Mouse (Mus musculus): ENCODE measurements at regions not wholly inside any gene's neighbourhood (a gene's known extent, or its start where the extent isn't known, plus 50 kb on each side); places are given as distances from the start of the nearest gene placed in this dataset.
A peak's percentile ranks its signal among the peaks of the same experiment; 100 is the strongest.

- WGBS: 11% methylated on average over 7 of the region's 7 CpGs
- DNase-seq: peak; percentile 82
These were observed 434.5 kb downstream of the Tns3 start for GRCm38 (mm10) chr11:8229787-8230186.

DNA sequence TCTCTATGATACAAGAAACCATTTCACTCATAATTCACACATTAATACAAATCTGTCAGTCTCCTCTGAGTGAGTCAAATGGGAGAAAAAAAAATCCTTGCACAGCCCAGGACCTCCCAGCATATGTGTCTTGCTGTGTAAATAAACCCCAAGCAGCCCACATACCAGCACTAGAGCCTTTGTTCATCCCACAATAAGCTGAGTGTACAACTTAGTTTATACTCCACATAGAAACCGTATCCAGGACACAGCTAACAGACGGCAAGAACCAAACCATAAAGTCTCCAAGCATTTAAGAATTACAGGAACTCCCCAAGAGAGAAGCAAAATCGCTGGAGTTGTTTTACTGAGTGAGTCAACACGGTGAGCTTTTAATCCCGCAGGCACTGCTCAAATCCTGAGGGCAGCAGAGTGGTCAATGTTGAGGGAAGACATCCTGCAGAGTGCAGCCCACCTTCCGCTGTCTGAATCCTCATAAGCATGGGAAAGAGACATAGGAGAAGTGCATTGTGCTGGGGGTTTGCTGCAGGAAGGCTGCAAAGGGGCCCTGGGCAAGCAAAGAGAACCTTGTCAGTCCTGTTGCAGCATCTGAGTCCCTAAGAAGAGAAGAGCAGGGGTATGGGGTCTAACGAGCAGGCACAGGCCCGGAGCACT lies 436.4 kb downstream of the Tns3 start:
- no peak for TF ChIP-seq CTCF (conservative IDR thresholded peaks at IDR 0.05; ENCODE audit: insufficient read depth, insufficient read length, low read depth, low read length)
- no peak for TF ChIP-seq POLR2A (IDR thresholded peaks at IDR 0.05; ENCODE audit: low read depth, low read length)
- no peaks in the 10 kb centered on the region for H3K27me3 ChIP-seq (replicated peaks; ENCODE audit: control insufficient read depth, insufficient read depth, low read length)
- H3K36me3 ChIP-seq (ENCODE audit: control insufficient read depth, insufficient read depth, low read length): no peaks in the 10 kb centered on the region
- H3K4me3 ChIP-seq (ENCODE audit: insufficient read depth, low read depth, low read length): no peak overlapping the region
- H3K4me1 ChIP-seq (ENCODE audit: control insufficient read depth, insufficient read depth, low read length): no peaks in the 10 kb centered on the region
- DNase-seq: no peak
- WGBS: 65% methylated on average over 8 of the region's 8 CpGs
- H3K27ac ChIP-seq (ENCODE audit: insufficient read depth, low read depth, low read length): no peak overlapping the region

More at GRCm38 (mm10) chr11:8229787-8230186, 434.5 kb downstream of the Tns3 start:
- Histone ChIP-seq H3K4me1 (ENCODE audit: control insufficient read depth, insufficient read depth, low read length) (no peaks in the 10 kb centered on the region), H3K4me3 (ENCODE audit: insufficient read depth, low read depth, low read length) (no peak overlapping the region), H3K27me3 (replicated peaks; ENCODE audit: control insufficient read depth, insufficient read depth, low read length) (no peaks in the 10 kb centered on the region), H3K36me3 (ENCODE audit: control insufficient read depth, insufficient read depth, low read length) (no peaks in the 10 kb centered on the region), H3K27ac (ENCODE audit: insufficient read depth, low read depth, low read length) (0 out of 2 replicates have a peak overlapping the region, but pooled peaks have one; percentile 40)
- TF ChIP-seq CTCF (conservative IDR thresholded peaks at IDR 0.05; ENCODE audit: insufficient read depth, insufficient read length, low read depth, low read length) (no peak), POLR2A (IDR thresholded peaks at IDR 0.05; ENCODE audit: low read depth, low read length) (no peak)

DNA sequence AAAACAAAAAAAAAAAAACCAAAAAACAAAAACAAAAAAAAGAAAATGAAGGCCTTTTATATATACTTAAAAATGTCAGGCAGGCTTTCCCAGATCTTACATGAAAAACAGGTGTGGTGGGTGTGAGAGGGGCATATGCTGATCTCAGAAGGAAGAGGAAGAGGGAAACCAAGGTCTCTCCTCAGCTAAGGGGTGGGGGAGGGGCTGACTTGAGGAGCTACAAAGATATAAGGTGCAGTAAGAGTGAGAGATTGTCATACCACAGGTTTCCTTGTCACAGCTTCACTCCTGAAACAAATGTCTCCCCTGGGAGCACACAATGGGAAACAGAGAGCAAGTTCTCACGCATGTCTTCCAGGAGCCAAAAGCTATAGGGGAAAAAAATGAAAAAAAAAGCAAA lies 440.0 kb downstream of the Tns3 start:
- no peak for TF ChIP-seq CTCF (conservative IDR thresholded peaks at IDR 0.05; ENCODE audit: insufficient read depth, insufficient read length, low read depth, low read length)
- TF ChIP-seq POLR2A (IDR thresholded peaks at IDR 0.05; ENCODE audit: low read depth, low read length): no peak
- no peaks in the 10 kb centered on the region for H3K4me1 ChIP-seq (ENCODE audit: control insufficient read depth, insufficient read depth, low read length)
- H3K4me3 ChIP-seq (ENCODE audit: insufficient read depth, low read depth, low read length): no peak overlapping the region
- no peak for DNase-seq
- H3K36me3 ChIP-seq (ENCODE audit: control insufficient read depth, insufficient read depth, low read length): no peaks in the 10 kb centered on the region
- H3K27ac ChIP-seq (ENCODE audit: insufficient read depth, low read depth, low read length): no peak overlapping the region
- 73% methylated on average over 1 of the region's 1 CpGs for WGBS
- H3K27me3 ChIP-seq (replicated peaks; ENCODE audit: control insufficient read depth, insufficient read depth, low read length): no peaks in the 10 kb centered on the region

GRCm38 (mm10) chr11:8220618-8221017 lies 443.7 kb downstream of the Tns3 start:
- DNase-seq: no peak
- Histone ChIP-seq H3K4me3 (ENCODE audit: insufficient read depth, low read depth, low read length) (no peak overlapping the region), H3K4me1 (ENCODE audit: control insufficient read depth, insufficient read depth, low read length) (no peaks in the 10 kb centered on the region), H3K27ac (ENCODE audit: insufficient read depth, low read depth, low read length) (no peak overlapping the region), H3K36me3 (ENCODE audit: control insufficient read depth, insufficient read depth, low read length) (no peaks in the 10 kb centered on the region), H3K27me3 (replicated peaks; ENCODE audit: control insufficient read depth, insufficient read depth, low read length) (no peaks in the 10 kb centered on the region)
- TF ChIP-seq POLR2A (IDR thresholded peaks at IDR 0.05; ENCODE audit: low read depth, low read length): no peak
- no peak for TF ChIP-seq CTCF (conservative IDR thresholded peaks at IDR 0.05; ENCODE audit: insufficient read depth, insufficient read length, low read depth, low read length)
- WGBS: 57% methylated on average over 3 of the region's 3 CpGs

GRCm38 (mm10) chr11:8219911-8220310 lies 444.4 kb downstream of the Tns3 start:
- WGBS: 50% methylated on average over 6 of the region's 6 CpGs
- Histone ChIP-seq H3K27ac (ENCODE audit: insufficient read depth, low read depth, low read length) (no peak overlapping the region), H3K4me3 (ENCODE audit: insufficient read depth, low read depth, low read length) (no peak overlapping the region), H3K27me3 (replicated peaks; ENCODE audit: control insufficient read depth, insufficient read depth, low read length) (no peaks in the 10 kb centered on the region), H3K36me3 (ENCODE audit: control insufficient read depth, insufficient read depth, low read length) (no peaks in the 10 kb centered on the region), H3K4me1 (ENCODE audit: control insufficient read depth, insufficient read depth, low read length) (no peaks in the 10 kb centered on the region)
- peak; percentile 63 for DNase-seq
- TF ChIP-seq CTCF (conservative IDR thresholded peaks at IDR 0.05; ENCODE audit: insufficient read depth, insufficient read length, low read depth, low read length): no peak
- TF ChIP-seq POLR2A (IDR thresholded peaks at IDR 0.05; ENCODE audit: low read depth, low read length): no peak

DNA sequence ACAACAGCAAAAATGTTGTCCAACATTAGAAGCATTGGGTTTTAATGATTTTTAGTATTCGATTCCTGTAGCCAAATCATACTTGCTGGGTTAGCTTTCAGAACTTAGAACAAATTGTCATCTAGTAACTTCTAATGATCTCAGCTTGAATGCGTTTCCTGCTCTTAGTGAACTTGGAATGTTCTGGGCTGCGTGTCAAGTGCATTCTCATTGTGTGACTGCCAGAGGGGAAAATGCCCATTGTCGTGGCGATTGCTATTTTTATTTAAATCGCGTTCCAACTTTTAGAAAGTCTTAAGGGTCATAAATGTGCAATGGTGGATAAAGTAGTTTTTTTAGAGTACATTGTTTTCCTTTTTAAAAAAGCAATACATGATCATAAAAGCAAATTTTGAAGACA lies 448.7 kb downstream of the Tns3 start:
- no peaks in the 10 kb centered on the region for H3K4me1 ChIP-seq (ENCODE audit: control insufficient read depth, insufficient read depth, low read length)
- H3K27ac ChIP-seq (ENCODE audit: insufficient read depth, low read depth, low read length): peak overlapping the region; percentile 50; the same call in 1 of the 2 replicates
- 0 out of 2 replicates have a peak, but pooled peaks cover 1% of the 10 kb centered on the region for H3K27me3 ChIP-seq (replicated peaks; ENCODE audit: control insufficient read depth, insufficient read depth, low read length)
- 50% methylated on average over 7 of the region's 7 CpGs for WGBS
- no peak overlapping the region for H3K4me3 ChIP-seq (ENCODE audit: insufficient read depth, low read depth, low read length)
- peak; percentile 86 for DNase-seq
- no peak for TF ChIP-seq POLR2A (IDR thresholded peaks at IDR 0.05; ENCODE audit: low read depth, low read length)
- TF ChIP-seq CTCF (conservative IDR thresholded peaks at IDR 0.05; ENCODE audit: insufficient read depth, insufficient read length, low read depth, low read length): no peak
- no peaks in the 10 kb centered on the region for H3K36me3 ChIP-seq (ENCODE audit: control insufficient read depth, insufficient read depth, low read length)

GRCm38 (mm10) chr11:8214305-8214903 lies 449.9 kb downstream of the Tns3 start:
- 0 out of 2 replicates have a peak, but pooled peaks cover 1% of the 10 kb centered on the region for H3K27me3 ChIP-seq (replicated peaks; ENCODE audit: control insufficient read depth, insufficient read depth, low read length)
- DNase-seq: peak; percentile 35
- H3K36me3 ChIP-seq (ENCODE audit: control insufficient read depth, insufficient read depth, low read length): no peaks in the 10 kb centered on the region
- TF ChIP-seq CTCF (conservative IDR thresholded peaks at IDR 0.05; ENCODE audit: insufficient read depth, insufficient read length, low read depth, low read length) (no peak), POLR2A (IDR thresholded peaks at IDR 0.05; ENCODE audit: low read depth, low read length) (no peak)
- no peaks in the 10 kb centered on the region for H3K4me1 ChIP-seq (ENCODE audit: control insufficient read depth, insufficient read depth, low read length)
- no peak overlapping the region for H3K4me3 ChIP-seq (ENCODE audit: insufficient read depth, low read depth, low read length)
- H3K27ac ChIP-seq (ENCODE audit: insufficient read depth, low read depth, low read length): peak overlapping the region; percentile 45; the same call in 1 of the 2 replicates
- WGBS: 47% methylated on average over 2 of the region's 2 CpGs
